Mouse (Mus musculus) monocyte, adult 5-6 weeks (primary cell): Measurements from ENCODE around the gene Gm9376. TPM values are rescaled to one million over a fixed set of nuclear protein-coding genes. Genes with fewer than 3 reads are reported as not detected.

ENCODE experiments used
- ATAC-seq: fragments of 153-309, 156-312 bp; replicated peaks from 2 replicates; pipeline ENCODE4 v1.8.0; 2017; ENCODE audit warnings: mild to moderate bottlenecking; ENCODE audit not compliant: low TSS enrichment, insufficient number of reproducible peaks, severe bottlenecking, poor library complexity, low FRiP score
- total RNA-seq: library from RNA; stranded (forward); fragments of 200-1000, 200-491, 200-594 nt; gene quantifications from 3 replicates; pipeline ENCODE4 v1.2.3, GENCODE M21; 2017

The Gm9376 gene
- total RNA-seq, 1 experiment from 2014 or later = not detected

DNA sequence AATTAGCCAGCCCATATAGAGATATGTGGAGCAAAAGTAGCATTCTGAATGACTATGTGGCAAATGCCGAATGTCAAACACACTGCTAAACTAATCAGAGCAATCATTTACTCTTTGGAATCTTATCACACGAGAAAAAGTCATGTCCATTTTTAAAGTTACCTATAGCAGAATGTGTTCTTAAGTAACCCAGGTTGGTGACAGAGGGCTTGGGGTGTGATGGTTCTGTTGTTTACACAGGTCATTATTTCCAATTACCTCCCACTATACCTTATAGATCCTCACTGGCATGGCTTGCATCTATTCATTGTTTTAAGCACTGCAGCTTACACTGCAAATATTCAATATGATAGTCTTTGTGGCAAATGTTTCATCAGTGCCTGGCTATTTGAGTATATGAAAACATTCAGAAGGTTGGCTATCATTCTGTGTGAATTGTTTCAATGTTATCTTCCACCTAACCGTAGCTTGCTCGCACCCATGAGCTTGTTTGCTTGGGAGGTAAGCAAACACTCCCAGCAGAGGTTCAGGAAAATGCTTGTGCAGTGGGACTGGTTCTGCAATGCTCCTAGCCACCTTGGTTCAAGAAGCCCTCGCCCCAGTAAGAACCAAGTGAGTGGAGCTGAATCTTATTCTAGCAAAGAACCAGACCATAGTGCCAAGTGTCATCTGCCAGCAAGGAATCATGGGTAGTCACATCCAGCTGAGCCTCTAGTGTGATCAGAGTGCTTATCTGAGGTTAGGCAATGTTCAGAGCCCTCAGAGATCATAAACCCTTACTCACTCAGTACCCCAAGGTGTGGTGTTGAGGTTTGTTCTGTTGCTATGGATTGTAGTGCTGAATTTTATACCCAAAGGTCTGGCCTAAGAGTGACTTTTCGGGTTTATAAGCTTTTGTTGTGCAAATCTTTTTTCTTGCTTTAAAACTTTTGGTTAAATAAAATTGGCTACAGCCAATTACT lies 6.1 kb downstream of the Gm9376 start:
- ATAC-seq = no peak

DNA sequence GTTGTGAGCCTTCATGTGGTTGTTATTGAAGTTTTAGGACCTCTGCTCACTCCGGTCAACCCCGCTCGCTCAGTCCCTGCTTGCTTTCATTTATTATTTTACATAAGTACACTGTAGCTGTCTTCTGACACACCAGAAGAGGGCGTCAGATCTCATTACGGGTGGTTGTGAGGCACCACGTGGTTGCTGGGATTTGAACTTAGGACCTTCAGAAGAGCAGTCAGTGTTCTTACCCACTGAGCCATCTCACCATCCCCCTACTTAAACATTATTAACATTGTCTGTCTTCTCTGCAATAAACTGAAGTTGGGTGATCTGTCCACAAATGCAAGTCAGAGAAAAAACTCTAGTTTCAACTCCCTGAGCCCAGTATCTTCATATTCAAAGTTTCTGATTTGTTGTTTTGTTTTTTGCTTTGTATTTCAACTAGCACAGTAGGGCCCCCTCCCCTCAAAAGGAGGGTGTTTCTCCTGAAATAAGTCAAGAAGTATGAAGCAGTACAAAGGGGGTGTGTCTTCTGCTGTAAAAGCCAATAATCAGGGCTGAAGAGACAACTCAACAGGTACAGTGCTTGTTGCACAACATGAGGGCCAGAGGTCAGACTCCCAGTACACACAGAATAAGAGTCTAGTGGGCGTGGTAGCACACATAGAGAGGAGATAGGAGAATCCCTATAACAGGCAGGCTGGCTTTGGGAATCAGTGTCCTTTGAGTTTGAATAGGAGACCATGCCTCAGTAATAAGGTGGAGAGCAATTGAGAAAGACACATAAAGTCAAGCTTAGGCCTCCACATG lies 11.1 kb downstream of the Gm9376 start:
- ATAC-seq = no peak

DNA sequence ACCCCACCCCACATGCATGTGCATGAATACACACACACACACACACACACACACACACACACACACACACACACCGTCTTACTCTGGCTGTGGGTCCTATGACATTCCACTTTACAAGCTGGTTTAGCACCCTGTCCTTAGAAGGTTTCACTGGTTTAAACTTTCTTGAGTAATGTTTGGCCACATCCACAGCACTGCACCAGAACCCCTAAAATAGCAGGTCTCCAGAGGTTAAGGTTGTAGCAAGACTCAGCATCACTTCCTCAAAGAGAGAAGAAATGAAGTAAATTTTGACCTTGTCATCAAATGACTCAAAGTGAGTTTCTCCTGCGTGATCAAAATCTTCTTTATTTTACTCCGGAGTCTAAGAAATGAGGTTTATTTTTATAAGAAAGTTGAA lies 15.5 kb downstream of the Gm9376 start:
- ATAC-seq = no peak

DNA sequence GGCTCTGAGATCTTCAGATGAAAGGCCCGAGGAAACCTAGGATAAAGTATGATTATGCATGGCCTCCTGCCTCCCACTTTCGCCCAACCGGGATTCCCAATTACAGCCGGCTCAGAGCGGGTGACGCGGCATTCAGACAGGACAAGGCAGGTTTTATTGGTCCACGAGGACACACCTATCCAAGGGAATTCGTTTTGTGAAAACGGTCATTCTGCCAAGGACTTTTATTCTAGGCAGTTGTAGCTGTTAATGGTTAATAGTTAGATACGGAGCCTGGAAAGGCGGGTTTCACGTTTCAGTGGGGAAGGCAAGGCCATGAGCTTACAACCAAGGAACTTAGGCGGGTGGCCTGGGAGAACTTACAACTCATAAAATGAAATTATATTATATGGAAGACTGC lies 16.2 kb downstream of the Gm9376 start:
- no peak for ATAC-seq

DNA sequence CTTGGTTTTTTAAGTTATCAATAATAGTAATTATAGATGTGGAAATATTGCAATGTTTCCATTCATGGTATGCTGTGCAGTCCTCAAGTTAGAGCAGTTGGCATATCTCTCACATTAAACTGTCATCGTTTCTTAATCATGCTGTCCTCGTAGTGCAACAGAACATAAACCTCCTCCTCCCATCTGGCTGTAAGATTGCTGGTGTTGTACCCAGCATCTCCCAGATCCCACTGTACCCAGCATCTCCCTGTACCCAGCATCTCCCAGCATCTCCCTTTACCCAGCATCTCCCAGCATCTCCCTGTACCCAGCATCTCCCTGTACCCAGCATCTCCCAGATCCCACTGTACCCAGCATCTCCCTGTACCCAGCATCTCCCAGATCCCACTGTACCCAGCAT lies 19.3 kb downstream of the Gm9376 start:
- no peak for ATAC-seq

DNA sequence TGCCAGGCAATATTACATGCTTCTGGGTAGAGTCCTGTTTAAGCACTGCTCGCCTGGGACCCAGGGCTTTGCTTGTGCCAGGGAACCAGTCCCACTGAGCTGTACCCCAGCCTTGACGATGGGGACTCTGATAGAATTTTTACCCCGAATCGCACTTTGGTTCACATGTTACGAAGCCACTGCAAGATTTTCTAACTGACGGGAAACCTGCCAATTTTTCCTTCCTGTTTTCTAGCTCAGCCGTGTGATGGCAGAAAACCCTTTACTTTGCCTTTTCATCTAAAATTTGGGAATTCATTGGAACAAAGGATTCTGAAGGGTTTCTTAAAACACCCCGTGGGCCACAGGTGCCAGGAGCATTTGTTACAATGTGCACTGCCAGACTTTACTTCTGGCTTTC lies 22.4 kb downstream of the Gm9376 start:
- ATAC-seq = no peak

DNA sequence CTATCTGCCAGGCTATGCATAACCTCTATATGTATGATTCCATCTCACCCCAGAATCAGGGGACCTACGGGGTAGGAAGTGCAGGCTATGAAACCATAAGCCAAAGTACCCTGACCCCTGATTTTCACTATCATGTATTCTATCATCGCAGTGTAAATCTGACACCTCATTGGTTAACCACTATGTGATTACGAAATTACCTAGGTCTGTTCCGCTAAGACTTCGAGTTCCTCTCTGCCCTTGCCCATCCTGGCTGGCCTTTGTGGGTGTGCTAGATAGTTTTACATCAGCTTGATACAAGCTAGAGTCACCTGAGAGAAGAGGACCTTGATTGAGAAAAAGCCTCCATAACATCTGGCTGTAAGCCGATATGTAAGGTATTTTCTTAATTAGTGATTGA lies 23.2 kb downstream of the Gm9376 start:
- no peak for ATAC-seq

DNA sequence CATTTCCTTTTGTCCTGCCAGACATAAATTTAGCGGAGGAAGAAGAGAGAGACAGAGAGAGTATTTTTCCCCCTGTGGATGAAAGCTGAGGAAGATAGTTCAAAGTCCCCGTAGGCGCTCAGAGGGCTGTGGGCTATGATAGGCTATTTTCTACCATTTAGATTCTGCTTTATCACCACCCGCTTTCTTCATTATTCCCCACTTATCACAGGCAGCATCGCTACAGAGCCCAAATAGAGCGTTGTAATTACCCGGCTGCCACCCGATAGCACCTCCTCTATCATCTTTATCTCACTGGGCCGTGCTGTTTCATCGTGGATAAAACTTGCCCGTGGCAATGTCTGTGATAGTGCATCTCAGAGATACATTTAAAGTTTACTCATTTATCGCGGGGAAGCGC lies 35.8 kb downstream of the Gm9376 start:
- ATAC-seq = no peak

DNA sequence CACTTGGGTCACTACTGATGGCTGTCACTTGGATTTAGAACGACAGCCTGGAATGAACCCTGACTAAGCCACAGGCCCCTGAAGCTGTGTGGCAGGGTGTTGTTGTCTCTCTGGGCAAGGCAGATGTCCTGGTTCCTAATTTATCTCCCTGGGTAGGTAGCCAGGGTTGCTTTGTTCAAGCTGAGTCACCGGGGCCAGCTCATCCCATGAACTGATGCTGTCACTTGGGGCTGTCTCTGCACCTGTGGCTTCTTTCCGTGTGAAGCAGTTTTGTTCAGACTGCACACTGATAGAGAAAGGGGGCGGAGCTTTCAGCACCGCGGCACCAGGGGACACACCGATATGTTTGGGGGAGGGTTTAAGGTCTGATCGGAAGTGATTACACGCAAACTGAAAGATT lies 37.8 kb downstream of the Gm9376 start:
- no peak for ATAC-seq

DNA sequence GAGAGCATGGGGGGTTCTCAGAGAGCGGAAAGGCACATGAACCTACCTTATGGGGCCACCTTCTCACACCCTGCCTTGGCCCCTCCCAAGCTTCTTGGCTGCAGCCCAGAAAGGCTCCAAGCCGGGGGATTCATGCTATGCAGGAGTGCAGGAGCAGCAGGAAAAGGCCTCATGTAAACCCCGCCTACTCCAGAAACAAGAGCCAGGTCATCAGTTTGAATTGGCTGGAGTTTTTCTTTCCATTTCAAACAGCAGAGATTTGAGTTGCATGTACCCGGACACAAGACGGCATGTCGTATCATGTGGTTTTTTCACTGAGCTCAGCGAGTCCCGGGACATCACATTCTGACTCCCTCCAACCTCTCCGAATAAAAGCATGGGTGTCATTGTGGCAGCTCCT lies 39.2 kb downstream of the Gm9376 start:
- ATAC-seq = no peak

DNA sequence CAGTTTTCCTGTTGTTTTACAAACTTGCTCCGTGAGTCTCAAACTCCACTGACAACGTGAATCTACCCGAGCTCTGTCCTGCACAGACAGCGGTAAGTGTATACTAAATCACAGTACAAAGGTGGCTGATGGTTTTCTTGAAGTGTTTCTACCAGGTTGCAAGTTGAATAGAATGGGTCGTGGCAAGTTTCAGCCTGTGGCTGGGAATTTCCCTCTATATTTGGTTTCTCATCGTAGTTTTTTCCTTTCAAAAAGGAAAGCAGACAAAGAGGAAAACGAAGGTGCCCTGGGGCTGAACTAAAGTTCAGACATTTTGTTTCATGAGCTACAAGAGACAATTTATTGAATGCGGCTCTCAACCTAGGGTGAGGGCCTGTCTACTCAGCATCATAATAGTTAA lies 40.3 kb downstream of the Gm9376 start:
- no peak for ATAC-seq

DNA sequence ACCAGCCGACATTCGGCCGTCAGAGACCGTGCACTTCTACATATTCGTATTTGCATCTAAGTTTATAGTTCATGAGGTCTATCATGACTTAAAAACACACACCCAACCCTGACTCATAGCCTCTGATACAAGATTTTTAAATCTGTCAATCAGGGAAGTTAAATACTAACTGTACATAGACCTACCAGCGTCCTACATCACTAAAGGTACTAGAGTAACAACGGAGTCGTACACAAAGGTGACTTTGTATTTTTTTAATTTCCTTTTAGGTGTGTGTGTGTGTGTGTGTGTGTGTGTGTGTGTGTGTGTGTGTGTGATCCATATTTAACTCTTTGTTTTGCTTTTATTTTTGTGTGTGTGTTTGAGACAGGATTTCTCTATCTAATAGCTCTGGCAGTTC lies 44.9 kb downstream of the Gm9376 start:
- no peak for ATAC-seq

DNA sequence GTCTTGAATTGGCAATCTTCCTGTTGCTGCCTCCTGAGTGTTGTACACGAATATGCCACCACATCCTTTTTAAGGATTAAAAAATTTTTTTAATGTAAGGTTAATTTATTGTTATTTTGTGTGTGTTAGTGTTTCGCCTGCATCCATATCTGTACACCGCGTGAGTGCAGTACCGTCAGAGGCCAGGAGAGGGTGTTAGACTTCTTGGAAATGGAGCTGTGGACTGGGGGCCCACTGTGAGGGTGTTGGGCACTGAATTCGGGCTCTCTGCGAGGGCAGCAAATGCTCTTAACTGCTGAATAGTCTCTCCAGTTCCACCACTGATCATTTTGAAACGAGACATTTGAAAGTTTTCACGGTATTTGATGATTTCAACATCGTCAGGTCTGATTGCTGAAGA lies 45.9 kb downstream of the Gm9376 start:
- no peak for ATAC-seq

DNA sequence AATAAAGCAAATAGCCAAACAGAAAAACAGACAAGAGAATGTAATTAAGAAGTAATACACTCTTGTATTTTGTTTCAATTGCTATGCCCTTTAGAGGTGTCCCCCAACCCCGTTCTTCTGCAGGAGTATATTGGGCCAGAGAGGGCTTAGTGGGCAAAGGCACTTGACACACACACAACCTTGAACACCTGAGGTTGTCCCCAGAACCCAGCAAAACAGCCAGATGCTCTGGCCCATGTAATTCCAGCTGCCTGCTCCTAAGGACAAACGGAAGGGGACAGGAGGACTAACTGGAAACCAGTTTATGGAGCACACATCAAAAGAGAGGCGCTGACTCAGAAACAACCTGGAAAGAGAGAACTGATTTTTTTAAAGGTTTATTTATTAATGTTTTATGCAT lies 47.2 kb downstream of the Gm9376 start:
- no peak for ATAC-seq

DNA sequence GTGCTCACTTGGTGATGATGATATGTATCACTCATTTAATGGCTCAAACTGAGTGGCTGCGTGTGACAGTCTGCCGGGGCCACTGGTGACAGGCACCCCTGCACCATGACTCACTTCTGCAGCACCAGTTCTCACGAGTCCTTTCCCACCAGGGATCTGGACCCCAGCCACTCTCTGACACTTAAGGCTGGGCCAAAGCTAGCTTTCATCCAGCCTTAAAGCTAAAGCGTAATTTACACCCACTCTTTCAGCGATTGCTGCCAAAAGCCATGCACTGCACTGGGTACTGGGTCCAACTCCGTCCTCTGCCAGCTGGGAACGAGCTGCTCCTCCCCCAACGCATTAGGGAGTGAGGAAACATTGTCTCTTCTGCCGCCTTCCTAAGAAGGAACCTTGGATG lies 50.5 kb downstream of the Gm9376 start:
- ATAC-seq = no peak

Other genes with a start within 250 kb of the Gm9376 start
- gene Dct, start 214.7 kb upstream of the Gm9376 start, total RNA-seq = not detected in 3 replicates
- 9.3 to 26.2 TPM (median 25.2 TPM) in 3 replicates for gene Tgds, start 134.2 kb upstream of the Gm9376 start, total RNA-seq
- 9.7 to 15.5 TPM (median 11.2 TPM) in 3 replicates for gene Gpr180, start 129.8 kb upstream of the Gm9376 start, total RNA-seq
- not detected in 3 replicates for gene Sox21, start 29.9 kb upstream of the Gm9376 start, total RNA-seq